ENCODE assay signal across 39 mouse cellular contexts in genomic region chr14:12784296-12784695, GRCm38 (mm10). TPM values are rescaled to one million over a fixed set of nuclear protein-coding genes. Genes with fewer than 3 reads are reported as not detected.
DNase-seq lines count a peak whose midpoint lies in the region; ATAC-seq and TF ChIP-seq lines count a peak whose summit lies in the region.
"Had no signal": no experiment of that assay in that cellular context is flagged by ENCODE, and none has a peak within 500 bp of the region (broad histone marks: within the 10 kb centered on the region; RNA-seq: fewer than 3 reads in every experiment).

No protein-coding gene starts in this region.

- WGBS in forebrain, embryonic 15.5 days, result 55% methylated on average over 1 of the region's 1 CpGs
- WGBS in forebrain, embryonic 12.5 days, result 84% methylated on average over 1 of the region's 1 CpGs

- H3K27me3 ChIP-seq in forebrain, embryonic 15.5 days, result no peaks in the 10 kb centered on the region
- no peaks in the 10 kb centered on the region for H3K27me3 ChIP-seq in forebrain, embryonic 12.5 days
- H3K27me3 ChIP-seq: CH12.LX; embryonic facial prominence, embryonic 12.5 days; heart, embryonic 15.5 days; hindbrain, embryonic 13.5 days; limb, embryonic 15.5 days; liver, embryonic 13.5 days; megakaryocyte, embryonic 14.5 days; midbrain, embryonic 12.5 days had no signal

- ATAC-seq in forebrain, embryonic 15.5 days (replicated peaks), result peak; percentile 35; the same call in 1 of the 2 replicates
- no peak for ATAC-seq in forebrain, embryonic 12.5 days (ENCODE audit: low FRiP score)
- ATAC-seq: activated CD4-positive, CD25-positive, alpha-beta regulatory T cell, adult 4 months; intestine, postnatal 0 days; lung, postnatal 0 days had no signal

- no peak overlapping the region for H3K9ac ChIP-seq in forebrain, embryonic 15.5 days (replicated peaks)
- H3K9ac ChIP-seq in forebrain, embryonic 12.5 days, result no peak overlapping the region
- H3K9ac ChIP-seq: embryonic facial prominence, embryonic 12.5 days; heart, embryonic 15.5 days; hindbrain, embryonic 13.5 days; limb, embryonic 15.5 days; liver, embryonic 13.5 days; midbrain, embryonic 12.5 days had no signal

- no peak overlapping the region for H3K4me3 ChIP-seq in forebrain, embryonic 15.5 days
- H3K4me3 ChIP-seq in forebrain, embryonic 12.5 days (replicated peaks), result no peak overlapping the region
- H3K4me3 ChIP-seq in layer of hippocampus, adult 2 months, result no peak overlapping the region
- H3K4me3 ChIP-seq: embryonic facial prominence, embryonic 12.5 days; heart, embryonic 10.5 days; heart, embryonic 15.5 days; hindbrain, embryonic 13.5 days; limb, embryonic 10.5 days; limb, embryonic 15.5 days; liver, embryonic 13.5 days; megakaryocyte, embryonic 14.5 days; midbrain, embryonic 12.5 days had no signal

- no peaks in the 10 kb centered on the region for H3K9me3 ChIP-seq in forebrain, embryonic 15.5 days
- no peaks in the 10 kb centered on the region for H3K9me3 ChIP-seq in forebrain, embryonic 12.5 days
- H3K9me3 ChIP-seq: embryonic facial prominence, embryonic 12.5 days; heart, embryonic 10.5 days; heart, embryonic 15.5 days; hindbrain, embryonic 13.5 days; limb, embryonic 10.5 days; limb, embryonic 15.5 days; liver, embryonic 13.5 days; megakaryocyte, embryonic 14.5 days; midbrain, embryonic 12.5 days had no signal

- no peaks in the 10 kb centered on the region for H3K4me1 ChIP-seq in forebrain, embryonic 15.5 days
- H3K4me1 ChIP-seq in forebrain, embryonic 12.5 days, result no peaks in the 10 kb centered on the region
- H3K4me1 ChIP-seq: embryonic facial prominence, embryonic 12.5 days; heart, embryonic 10.5 days; heart, embryonic 15.5 days; hindbrain, embryonic 13.5 days; limb, embryonic 10.5 days; limb, embryonic 15.5 days; liver, embryonic 13.5 days; megakaryocyte, embryonic 14.5 days; midbrain, embryonic 12.5 days had no signal

- DNase-seq in cerebellum, adult 9-10 months, result peak; percentile 26
- no peak for DNase-seq in cerebellum, postnatal 36 days
- DNase-seq in layer of hippocampus, adult 8-10 months (ENCODE audit: low spot score in 2 of 2), result peak; percentile 18 to 21
- DNase-seq in layer of hippocampus, adult 2 months (ENCODE audit: low spot score in 2 of 2), result no peak
- DNase-seq in brain, adult 2 months (ENCODE audit: low read depth, low spot score), result peak; percentile 57
- DNase-seq in ovary, adult 18-20 months (ENCODE audit: low spot score), result no peak
- DNase-seq: adrenal gland, adult 2 months; adrenal gland, postnatal 36 days; cerebellum, adult 11 months; embryo, embryonic 11 days; gastrocnemius, postnatal 14 days; heart, adult 11 months; heart, postnatal 36 days; kidney, adult 9 months; kidney, postnatal 10 days; liver, embryonic 13.5 days; lung, adult 18-20 months; lung, postnatal 4 days; retina, postnatal 1 day; right cerebral cortex, postnatal 25 days; spleen, adult 18-20 months; thymus, adult 18-20 months; thymus, postnatal 25 days had no signal

- H3K36me3 ChIP-seq in forebrain, embryonic 15.5 days, result no peaks in the 10 kb centered on the region
- H3K36me3 ChIP-seq in forebrain, embryonic 12.5 days (replicated peaks), result no peaks in the 10 kb centered on the region
- H3K36me3 ChIP-seq: embryonic facial prominence, embryonic 12.5 days; heart, embryonic 10.5 days; heart, embryonic 15.5 days; hindbrain, embryonic 13.5 days; limb, embryonic 10.5 days; limb, embryonic 15.5 days; liver, embryonic 13.5 days; midbrain, embryonic 12.5 days had no signal

- no peak for TF ChIP-seq CTCF in layer of hippocampus, adult 2 months (conservative IDR thresholded peaks at IDR 0.05)

- H3K27ac ChIP-seq in forebrain, embryonic 15.5 days (replicated peaks), result no peak overlapping the region
- no peak overlapping the region for H3K27ac ChIP-seq in forebrain, embryonic 12.5 days
- no peak overlapping the region; the same call in 1 of the 2 replicates for H3K27ac ChIP-seq in layer of hippocampus, adult 2 months
- H3K27ac ChIP-seq: embryonic facial prominence, embryonic 12.5 days; heart, embryonic 10.5 days; heart, embryonic 15.5 days; hindbrain, embryonic 13.5 days; limb, embryonic 10.5 days; limb, embryonic 15.5 days; liver, embryonic 13.5 days; midbrain, embryonic 12.5 days had no signal

- H3K4me2 ChIP-seq in forebrain, embryonic 15.5 days (replicated peaks), result no peak overlapping the region
- H3K4me2 ChIP-seq in forebrain, embryonic 12.5 days, result no peak overlapping the region
- H3K4me2 ChIP-seq: embryonic facial prominence, embryonic 12.5 days; heart, embryonic 15.5 days; hindbrain, embryonic 13.5 days; limb, embryonic 15.5 days; liver, embryonic 13.5 days; midbrain, embryonic 12.5 days had no signal

RNA-seq across cellular contexts. Expression of gene Cadps, which starts 38.6 kb away (rescaled TPM):
- 27.2 and 33.9 TPM in 2 replicates for polyA plus RNA-seq in forebrain, embryonic 15.5 days (2015; fragmentation: Nextera tagmentation; extraction: Ambion mirVana)
- polyA plus RNA-seq in forebrain, embryonic 12.5 days (2016; fragmentation: Nextera tagmentation; extraction: Ambion mirVana), result 15.1 and 15.9 TPM in 2 replicates
- total RNA-seq in layer of hippocampus, adult 8-10 months (2022), result 100 to 1,000 TPM; 212 to 247 (median 230) TPM
- total RNA-seq in layer of hippocampus, adult 2 months (2021), result 100 to 1,000 TPM; 232 to 234 TPM
- total RNA-seq: monocyte, adult 5-6 weeks had no signal
- polyA plus RNA-seq: C2C12 had no signal

Comparison
In these comparisons a context has a peak if more than half of its experiments do, and no peak if none do; other contexts are left out.
1. DNase-seq: peak in cerebellum, adult 9-10 months (single experiment), layer of hippocampus, adult 8-10 months (2 of 2) and brain, adult 2 months (single experiment); none in cerebellum, postnatal 36 days (0 of 2), layer of hippocampus, adult 2 months (0 of 2) and ovary, adult 18-20 months (single experiment).